Mouse (Mus musculus) CH12.LX (cell line): ENCODE data around the gene Rab3a. TPM values are rescaled to one million over a fixed set of nuclear protein-coding genes. Genes with fewer than 3 reads are reported as not detected.

Experiments
- DNase-seq: peaks from one replicate; pipeline ENCODE4 v3.0.0-alpha.2; 2013; ENCODE audit errors: extremely low read depth
- H3K27ac ChIP-seq: 2 replicates; pipeline ENCODE4 v1.5.1; 2012; ENCODE audit warnings: low read depth, mild to moderate bottlenecking, control low read depth, moderate library complexity; ENCODE audit not compliant: insufficient read depth
- H3K27me3 ChIP-seq: replicated peaks from 2 replicates; pipeline ENCODE3; 2012; ENCODE audit warnings: inconsistent platforms
- H3K36me3 ChIP-seq, 2 experiments: replicated peaks in 1 of 2; 2 replicates each; pipeline versions ENCODE3 to v1.6.1; 2012; ENCODE audit warnings: inconsistent platforms in 1 of 2, low read length in 1 of 2, mild to moderate bottlenecking in 1 of 2, mixed read lengths in 1 of 2, moderate library complexity in 1 of 2; ENCODE audit not compliant: control insufficient read depth in 1 of 2, insufficient read depth in 1 of 2
- H3K4me1 ChIP-seq, 2 experiments: 2 replicates each; pipeline ENCODE4 v1.6.1; 2012; ENCODE audit warnings: inconsistent platforms in 1 of 2, moderate library complexity in 1 of 2; ENCODE audit not compliant: insufficient read depth in 2 of 2, control insufficient read depth in 1 of 2
- H3K4me2 ChIP-seq: 2 replicates; pipeline ENCODE4 v1.6.1; 2012; ENCODE audit warnings: low read depth, mild to moderate bottlenecking, control low read depth; ENCODE audit not compliant: poor library complexity, insufficient read depth, severe bottlenecking
- H3K4me3 ChIP-seq, 3 experiments: fragments of 150-350 bp in 1 of 3; sonication (generic) in 1 of 3; replicated peaks in 1 of 3; 2 replicates each; pipeline versions ENCODE3 to v1.5.1; 2011 to 2012; ENCODE audit warnings: low read depth in 2 of 3, low read length in 2 of 3, mild to moderate bottlenecking in 2 of 3, moderate library complexity in 2 of 3, control low read depth in 1 of 3, improper control_type of control experiment in 1 of 3, inconsistent platforms in 1 of 3, mixed read lengths in 1 of 3; ENCODE audit not compliant: poor library complexity in 1 of 3
- H3K79me2 ChIP-seq: replicated peaks from 2 replicates; pipeline ENCODE4 v1.6.1; 2012; ENCODE audit warnings: mild to moderate bottlenecking, moderate library complexity; ENCODE audit not compliant: control insufficient read depth, poor library complexity, insufficient read depth, severe bottlenecking; ENCODE audit errors: extremely low read depth
- H3K9ac ChIP-seq: 2 replicates; pipeline ENCODE4 v1.6.1; 2012; ENCODE audit warnings: low read depth, mild to moderate bottlenecking, control low read depth, moderate library complexity; ENCODE audit not compliant: insufficient read depth
- H3K9me3 ChIP-seq: replicated peaks from 2 replicates; pipeline ENCODE3; 2012; ENCODE audit warnings: low read length, inconsistent platforms, mixed read lengths
- BHLHE40 ChIP-seq: IDR thresholded peaks from 2 replicates; pipeline ENCODE4 v1.6.1; 2011; ENCODE audit warnings: mild to moderate bottlenecking, low read depth, low read length, improper control_type of control experiment
- CHD2 ChIP-seq: IDR thresholded peaks from 2 replicates; pipeline ENCODE4 v1.6.1; 2011; ENCODE audit warnings: low read length, improper control_type of control experiment
- E2F4 ChIP-seq: IDR thresholded peaks from 2 replicates; pipeline ENCODE4 v1.6.1; 2011; ENCODE audit warnings: low read depth, low read length, improper control_type of control experiment; ENCODE audit not compliant: insufficient replicate concordance
- EP300 ChIP-seq: IDR thresholded peaks from 2 replicates; pipeline ENCODE4 v1.6.1; 2011; ENCODE audit warnings: low read length, improper control_type of control experiment
- GABPA ChIP-seq: IDR thresholded peaks from 2 replicates; pipeline ENCODE4 v1.6.1; 2012; ENCODE audit warnings: low read depth, low read length, improper control_type of control experiment, inconsistent platforms; ENCODE audit not compliant: insufficient replicate concordance
- JUN ChIP-seq: IDR thresholded peaks from 2 replicates; pipeline ENCODE4 v1.6.1; 2011; ENCODE audit warnings: low read depth, mild to moderate bottlenecking, low read length, improper control_type of control experiment, moderate library complexity; ENCODE audit not compliant: insufficient read depth
- JUND ChIP-seq: conservative IDR thresholded peaks from 2 replicates; pipeline ENCODE4 v1.6.1; 2011; ENCODE audit warnings: low read depth, low read length, improper control_type of control experiment
- MAFK ChIP-seq: IDR thresholded peaks from 2 replicates; pipeline ENCODE4 v1.6.1; 2011; ENCODE audit warnings: low read length, improper control_type of control experiment; ENCODE audit not compliant: insufficient replicate concordance
- MAX ChIP-seq: IDR thresholded peaks from 2 replicates; pipeline ENCODE4 v1.6.1; 2011; ENCODE audit warnings: low read length, improper control_type of control experiment
- MEF2A ChIP-seq: IDR thresholded peaks from 2 replicates; pipeline ENCODE4 v1.6.1; 2014; ENCODE audit warnings: low read depth, mild to moderate bottlenecking, inconsistent platforms, low read length, improper control_type of control experiment, borderline replicate concordance
- MXI1 ChIP-seq: IDR thresholded peaks from 2 replicates; pipeline ENCODE4 v1.6.1; 2011; ENCODE audit warnings: mild to moderate bottlenecking, low read depth, low read length, improper control_type of control experiment
- NRF1 ChIP-seq: IDR thresholded peaks from 2 replicates; pipeline ENCODE4 v1.6.1; 2014; ENCODE audit warnings: low read depth, mild to moderate bottlenecking, inconsistent platforms, low read length, improper control_type of control experiment, moderate library complexity
- PAX5 ChIP-seq: IDR thresholded peaks from 2 replicates; pipeline ENCODE4 v1.6.1; 2012; ENCODE audit warnings: low read length, inconsistent platforms, mixed read lengths
- POLR2A ChIP-seq: IDR thresholded peaks from 2 replicates; pipeline ENCODE4 v1.6.1; 2011; ENCODE audit warnings: low read depth, mild to moderate bottlenecking, improper control_type of control experiment, low read length
- POLR2AphosphoS2 ChIP-seq: IDR thresholded peaks from 2 replicates; pipeline ENCODE4 v1.6.1; 2011; ENCODE audit warnings: low read depth, low read length, improper control_type of control experiment
- RCOR1 ChIP-seq: conservative IDR thresholded peaks from 2 replicates; pipeline ENCODE4 v1.6.1; 2012; ENCODE audit warnings: low read depth, mild to moderate bottlenecking, inconsistent platforms, low read length, improper control_type of control experiment
- SIN3A ChIP-seq: IDR thresholded peaks from 2 replicates; pipeline ENCODE4 v1.6.1; 2012; ENCODE audit warnings: low read length, improper control_type of control experiment, inconsistent platforms
- SMC3 ChIP-seq: IDR thresholded peaks from 2 replicates; pipeline ENCODE4 v1.6.1; 2011; ENCODE audit warnings: low read depth, low read length, improper control_type of control experiment
- TBP ChIP-seq: conservative IDR thresholded peaks from 2 replicates; pipeline ENCODE4 v1.6.1; 2011; ENCODE audit warnings: low read depth, low read length, improper control_type of control experiment
- UBTF ChIP-seq: IDR thresholded peaks from 2 replicates; pipeline ENCODE4 v1.6.1; 2012; ENCODE audit warnings: low read depth, mild to moderate bottlenecking, inconsistent platforms, low read length, improper control_type of control experiment, moderate library complexity
- USF1 ChIP-seq: IDR thresholded peaks from 2 replicates; pipeline ENCODE4 v1.6.1; 2014; ENCODE audit warnings: low read depth, mild to moderate bottlenecking, inconsistent platforms, low read length, improper control_type of control experiment
- ZKSCAN1 ChIP-seq: IDR thresholded peaks from 2 replicates; pipeline ENCODE4 v1.6.1; 2012; ENCODE audit warnings: low read depth, inconsistent platforms, low read length, improper control_type of control experiment, borderline replicate concordance
- ZMIZ1 ChIP-seq: IDR thresholded peaks from 2 replicates; pipeline ENCODE4 v1.6.1; 2012; ENCODE audit warnings: low read depth, mild to moderate bottlenecking, inconsistent platforms, low read length, improper control_type of control experiment
- ZNF384 ChIP-seq: IDR thresholded peaks from 2 replicates; pipeline ENCODE4 v1.6.1; 2012; ENCODE audit warnings: low read depth, low read length, improper control_type of control experiment, inconsistent platforms
- dilution Hi-C: fragments of 300-500 bp; cut with MboI; formaldehyde crosslinking; loops from 2 replicates; pipeline ENCODE4 v1.14.3; 2020; ENCODE audit warnings: low sequenced_read_pairs; ENCODE audit not compliant: extremely low pct_unique_long_range_greater_than_20kb, extremely low pct_ligation_motif_present
- in situ Hi-C: fragments of 300-500 bp; cut with MboI; formaldehyde crosslinking; loops from 3 replicates; pipeline ENCODE4 v1.14.3; 2019; ENCODE audit warnings: low sequenced_read_pairs, low pct_ligation_motif_present, low pct_unique_long_range_greater_than_20kb, mixed read lengths
- polyA plus RNA-seq: library from polyadenylated mRNA; unstranded; fragments of >175 nt; gene quantifications from 2 replicates; pipeline ENCODE4 v1.2.1, GENCODE M21; 2012; ENCODE audit warnings: low read depth; ENCODE audit not compliant: insufficient read length
- total RNA-seq, 2 experiments: library from RNA; depleted of rRNA; stranded (reverse); fragments of 300-350 nt in 1 of 2; fragments of >200 nt in 1 of 2; gene quantifications; 2 replicates each; pipeline ENCODE4 v1.2.3; 2012 to 2014

Rab3a gene
- total and polyA plus RNA-seq, 3 experiments = 0.87 to 1.9 (median 0.99) TPM

DNA sequence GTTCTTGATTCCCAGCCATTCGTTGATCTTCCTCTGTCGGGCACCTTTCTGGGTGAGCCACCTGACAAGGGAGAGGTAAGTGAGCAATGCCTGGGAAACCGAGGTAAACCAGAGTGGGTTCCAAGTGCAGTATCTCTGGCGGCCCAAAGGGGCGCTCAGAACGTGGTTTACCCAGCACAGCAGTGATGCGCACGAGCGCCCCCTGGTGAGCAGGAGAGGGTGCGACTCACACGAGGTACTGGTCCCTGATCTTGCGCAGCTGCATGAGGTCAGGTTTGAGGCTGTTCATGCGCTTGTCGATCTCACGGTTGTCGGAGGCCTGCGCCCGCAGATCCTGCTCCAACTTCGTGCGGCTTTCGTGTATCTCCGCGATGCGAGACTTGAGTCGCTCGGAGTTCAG is 14.9 kb downstream of the Rab3a start (continued):
- no peak for TF ChIP-seq UBTF
- no peak for TF ChIP-seq PAX5
- TF ChIP-seq TBP = no peak
- TF ChIP-seq ZKSCAN1 = no peak
- TF ChIP-seq MXI1 = peak; percentile 78; the same call in 1 of the 2 replicates
- TF ChIP-seq SMC3 = peak; percentile 89
- TF ChIP-seq CHD2 = no peak
- TF ChIP-seq JUN = no peak
- TF ChIP-seq ZNF384 = 0 out of 2 replicates have a peak, but pooled peaks have one; percentile 21

DNA sequence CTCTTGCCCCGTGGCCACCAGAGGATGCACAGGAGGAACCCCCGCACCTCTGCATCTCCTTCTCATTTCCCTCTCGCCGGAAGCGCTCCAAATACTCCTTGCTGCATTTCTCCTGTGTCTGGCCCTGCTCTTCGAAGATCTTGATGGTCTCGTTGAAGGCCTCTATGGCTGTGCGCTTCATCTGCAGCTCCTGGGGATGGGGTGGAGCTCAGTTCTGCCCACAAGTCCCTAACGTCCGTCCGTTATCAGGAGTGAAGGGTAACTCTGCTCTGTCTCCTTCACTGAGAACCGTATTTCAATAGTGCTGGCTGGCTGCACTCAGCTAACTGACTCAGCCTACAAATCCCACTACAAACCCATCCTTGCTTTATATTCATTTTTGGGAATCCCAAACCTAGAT is 15.4 kb downstream of the Rab3a start:
- peaks cover 32 to 59% of the 10 kb centered on the region in 2 experiments for H3K36me3 ChIP-seq
- no peaks in the 10 kb centered on the region for H3K9me3 ChIP-seq
- H3K27ac ChIP-seq = no peak overlapping the region
- no peaks in the 10 kb centered on the region for H3K79me2 ChIP-seq
- H3K9ac ChIP-seq = no peak overlapping the region
- in situ Hi-C loops (loop anchor here (5.0 kb wide), 1 partner anchor 32 kb away; no protein-coding TSS in a partner anchor), dilution Hi-C loops (no loop called here)
- no peak overlapping the region for H3K4me2 ChIP-seq
- DNase-seq = no peak
- H3K4me3 ChIP-seq = no peak overlapping the region
- peaks cover 53 to 77% of the 10 kb centered on the region in 2 experiments for H3K4me1 ChIP-seq
- TF ChIP-seq MAX (no peak), JUN (no peak), NRF1 (no peak), POLR2AphosphoS2 (no peak), EP300 (no peak), BHLHE40 (no peak), USF1 (no peak), RCOR1 (no peak), POLR2A (no peak), SIN3A (no peak), ZKSCAN1 (no peak), ZMIZ1 (no peak), GABPA (no peak)
- H3K27me3 ChIP-seq = no peaks in the 10 kb centered on the region

DNA sequence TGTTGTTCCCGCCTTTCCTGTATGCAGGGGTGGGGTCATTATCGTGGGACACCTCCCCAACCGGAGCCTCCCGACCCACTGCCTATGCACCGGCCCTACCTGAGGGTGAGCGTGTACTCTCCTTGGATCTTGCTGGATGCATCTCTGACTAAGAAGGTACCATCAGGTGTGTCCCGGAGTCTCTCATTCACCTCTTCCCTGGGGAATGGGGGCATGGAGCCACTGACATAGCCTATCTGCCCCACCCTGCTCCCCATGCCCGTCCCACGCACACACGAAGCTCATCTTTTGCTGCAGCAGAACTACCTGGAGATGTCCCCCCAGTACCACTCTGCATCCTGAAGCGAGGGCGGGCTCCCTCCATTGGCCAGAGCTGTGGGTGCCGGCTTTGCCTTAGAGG is 16.3 kb downstream of the Rab3a start:
- DNase-seq = no peak
- Histone ChIP-seq H3K27ac (no peak overlapping the region), H3K9ac (no peak overlapping the region), H3K79me2 (0 out of 2 replicates have a peak, but pooled peaks cover 4% of the 10 kb centered on the region), H3K4me1 (peaks cover 60 to 81% of the 10 kb centered on the region in 2 experiments), H3K4me3 (no peak overlapping the region), H3K4me2 (no peak overlapping the region), H3K27me3 (no peaks in the 10 kb centered on the region), H3K9me3 (no peaks in the 10 kb centered on the region), H3K36me3 (peaks cover 32 to 62% of the 10 kb centered on the region in 2 experiments)
- dilution Hi-C loops = no loop called here
- TF ChIP-seq BHLHE40 (no peak), POLR2A (no peak), POLR2AphosphoS2 (no peak), MEF2A (no peak), JUN (no peak), JUND (no peak), MAFK (no peak), SIN3A (no peak), ZNF384 (no peak), ZKSCAN1 (no peak), USF1 (no peak), GABPA (no peak), E2F4 (no peak), UBTF (no peak), ZMIZ1 (no peak), MXI1 (no peak)
- in situ Hi-C loops = no loop called here
